Mouse (Mus musculus): ENCODE results near the gene Atp5j2. TPM values are rescaled to one million over a fixed set of nuclear protein-coding genes. Genes with fewer than 3 reads are reported as not detected.

Gene Atp5j2
- total and polyA plus RNA-seq, 3 experiments, result 493 to 733 (median 543) TPM

Other genes starting within 250 kb of the Atp5j2 start
- 3.9 and 4.0 TPM in 2 replicates for gene Smurf1, start 226.2 kb downstream of the Atp5j2 start, total RNA-seq (2012; rRNA removed)
- gene Smurf1, start 226.2 kb downstream of the Atp5j2 start, polyA plus RNA-seq (2012; ENCODE audit: insufficient read depth in 1 of 2, insufficient read length in 2 of 2, low read depth in 1 of 2, low replicate concordance in 2 of 2, missing spikeins in 1 of 2), result 10 to 100 TPM in 1 of 2 experiments, not detected in 1; 10.6 TPM
- gene Gm4871, start 159.3 kb downstream of the Atp5j2 start, total RNA-seq (2012; rRNA removed), result not detected in 2 replicates
- not detected for gene Gm4871, start 159.3 kb downstream of the Atp5j2 start, polyA plus RNA-seq (2012; ENCODE audit: insufficient read depth in 1 of 2, insufficient read length in 2 of 2, low read depth in 1 of 2, low replicate concordance in 2 of 2, missing spikeins in 1 of 2)
- not detected in 2 replicates for gene 1700018F24Rik, start 149.1 kb downstream of the Atp5j2 start, total RNA-seq (2012; rRNA removed)
- gene 1700018F24Rik, start 149.1 kb downstream of the Atp5j2 start, polyA plus RNA-seq (2012; ENCODE audit: insufficient read depth in 1 of 2, insufficient read length in 2 of 2, low read depth in 1 of 2, low replicate concordance in 2 of 2, missing spikeins in 1 of 2), result not detected
- 85.8 and 96.9 TPM in 2 replicates for gene Arpc1a, start 108.2 kb downstream of the Atp5j2 start, total RNA-seq (2012; rRNA removed)
- 100 to 1,000 TPM; 187 to 306 TPM for gene Arpc1a, start 108.2 kb downstream of the Atp5j2 start, polyA plus RNA-seq (2012; ENCODE audit: insufficient read depth in 1 of 2, insufficient read length in 2 of 2, low read depth in 1 of 2, low replicate concordance in 2 of 2, missing spikeins in 1 of 2)
- 0.35 and 2.5 TPM in 2 replicates for gene Kpna7, start 108.0 kb downstream of the Atp5j2 start, total RNA-seq (2012; rRNA removed)
- gene Kpna7, start 108.0 kb downstream of the Atp5j2 start, polyA plus RNA-seq (2012; ENCODE audit: insufficient read depth in 1 of 2, insufficient read length in 2 of 2, low read depth in 1 of 2, low replicate concordance in 2 of 2, missing spikeins in 1 of 2), result 1 to 10 TPM in 1 of 2 experiments, not detected in 1; 2.2 TPM
- 432 and 582 TPM in 2 replicates for gene Arpc1b, start 77.8 kb downstream of the Atp5j2 start, total RNA-seq (2012; rRNA removed)
- gene Arpc1b, start 77.8 kb downstream of the Atp5j2 start, polyA plus RNA-seq (2012; ENCODE audit: insufficient read depth in 1 of 2, insufficient read length in 2 of 2, low read depth in 1 of 2, low replicate concordance in 2 of 2, missing spikeins in 1 of 2), result 100 to 1,000 TPM; 143 to 708 TPM
- 104 and 106 TPM in 2 replicates for gene Pdap1, start 51.8 kb downstream of the Atp5j2 start, total RNA-seq (2012; rRNA removed)
- 100 to 1,000 TPM in 1 of 2 experiments, not detected in 1; 301 TPM for gene Pdap1, start 51.8 kb downstream of the Atp5j2 start, polyA plus RNA-seq (2012; ENCODE audit: insufficient read depth in 1 of 2, insufficient read length in 2 of 2, low read depth in 1 of 2, low replicate concordance in 2 of 2, missing spikeins in 1 of 2)
- 203 and 207 TPM in 2 replicates for gene Bud31, start 51.7 kb downstream of the Atp5j2 start, total RNA-seq (2012; rRNA removed)
- 100 to 1,000 TPM in 1 of 2 experiments, not detected in 1; 193 TPM for gene Bud31, start 51.7 kb downstream of the Atp5j2 start, polyA plus RNA-seq (2012; ENCODE audit: insufficient read depth in 1 of 2, insufficient read length in 2 of 2, low read depth in 1 of 2, low replicate concordance in 2 of 2, missing spikeins in 1 of 2)
- 20.4 and 21.0 TPM in 2 replicates for gene Ptcd1, start 25.0 kb downstream of the Atp5j2 start, total RNA-seq (2012; rRNA removed)
- gene Ptcd1, start 25.0 kb downstream of the Atp5j2 start, polyA plus RNA-seq (2012; ENCODE audit: insufficient read depth in 1 of 2, insufficient read length in 2 of 2, low read depth in 1 of 2, low replicate concordance in 2 of 2, missing spikeins in 1 of 2), result 10 to 100 TPM in 1 of 2 experiments, not detected in 1; 22.3 TPM
- gene Cpsf4, start 24.8 kb downstream of the Atp5j2 start, total RNA-seq (2012; rRNA removed), result 72.0 and 75.3 TPM in 2 replicates
- 10 to 100 TPM in 1 of 2 experiments, not detected in 1; 88.2 TPM for gene Cpsf4, start 24.8 kb downstream of the Atp5j2 start, polyA plus RNA-seq (2012; ENCODE audit: insufficient read depth in 1 of 2, insufficient read length in 2 of 2, low read depth in 1 of 2, low replicate concordance in 2 of 2, missing spikeins in 1 of 2)
- gene Zkscan14, start 9.8 kb upstream of the Atp5j2 start, total RNA-seq (2012; rRNA removed), result 6.7 and 7.1 TPM in 2 replicates
- gene Zkscan14, start 9.8 kb upstream of the Atp5j2 start, polyA plus RNA-seq (2012; ENCODE audit: insufficient read depth in 1 of 2, insufficient read length in 2 of 2, low read depth in 1 of 2, low replicate concordance in 2 of 2, missing spikeins in 1 of 2), result 1 to 10 TPM in 1 of 2 experiments, not detected in 1; 7.5 TPM
- 7.8 and 8.7 TPM in 2 replicates for gene Zkscan5, start 12.5 kb upstream of the Atp5j2 start, total RNA-seq (2012; rRNA removed)
- 1 to 10 TPM in 1 of 2 experiments, not detected in 1; 9.8 TPM for gene Zkscan5, start 12.5 kb upstream of the Atp5j2 start, polyA plus RNA-seq (2012; ENCODE audit: insufficient read depth in 1 of 2, insufficient read length in 2 of 2, low read depth in 1 of 2, low replicate concordance in 2 of 2, missing spikeins in 1 of 2)
- 26.9 and 30.3 TPM in 2 replicates for gene Zfp655, start 39.7 kb upstream of the Atp5j2 start, total RNA-seq (2012; rRNA removed)
- 10 to 100 TPM; 25.2 to 35.3 TPM for gene Zfp655, start 39.7 kb upstream of the Atp5j2 start, polyA plus RNA-seq (2012; ENCODE audit: insufficient read depth in 1 of 2, insufficient read length in 2 of 2, low read depth in 1 of 2, low replicate concordance in 2 of 2, missing spikeins in 1 of 2)
- 13.9 and 15.1 TPM in 2 replicates for gene Zscan25, start 88.4 kb upstream of the Atp5j2 start, total RNA-seq (2012; rRNA removed)
- 10 to 100 TPM in 1 of 2 experiments, not detected in 1; 26.5 TPM for gene Zscan25, start 88.4 kb upstream of the Atp5j2 start, polyA plus RNA-seq (2012; ENCODE audit: insufficient read depth in 1 of 2, insufficient read length in 2 of 2, low read depth in 1 of 2, low replicate concordance in 2 of 2, missing spikeins in 1 of 2)
- gene Cyp3a57, start 153.2 kb upstream of the Atp5j2 start, total RNA-seq (2012; rRNA removed), result not detected in 2 replicates
- not detected for gene Cyp3a57, start 153.2 kb upstream of the Atp5j2 start, polyA plus RNA-seq (2012; ENCODE audit: insufficient read depth in 1 of 2, insufficient read length in 2 of 2, low read depth in 1 of 2, low replicate concordance in 2 of 2, missing spikeins in 1 of 2)